ENCODE assay signal across 25 mouse cellular contexts in genomic region chr12:108858486-108858885, GRCm38 (mm10). TPM values are rescaled to one million over a fixed set of nuclear protein-coding genes. Genes with fewer than 3 reads are reported as not detected.
DNase-seq lines count a peak whose midpoint lies in the region; ATAC-seq and TF ChIP-seq lines count a peak whose summit lies in the region.
"Had no signal": no experiment of that assay in that cellular context is flagged by ENCODE, and none has a peak within 500 bp of the region (broad histone marks: within the 10 kb centered on the region; RNA-seq: fewer than 3 reads in every experiment).

No protein-coding gene starts in this region.

- H3K9me3 ChIP-seq in lung, embryonic 16.5 days (ENCODE audit: control insufficient read depth, low read length) = no peaks in the 10 kb centered on the region
- no peaks in the 10 kb centered on the region for H3K9me3 ChIP-seq in liver, embryonic 12.5 days (replicated peaks)
- H3K9me3 ChIP-seq: embryonic facial prominence, embryonic 12.5 days; heart, embryonic 10.5 days; limb, embryonic 10.5 days; megakaryocyte, embryonic 14.5 days; midbrain, embryonic 13.5 days had no signal

- no peak overlapping the region; the same call in 1 of the 2 replicates for H3K9ac ChIP-seq in lung, embryonic 16.5 days (ENCODE audit: low read length)
- H3K9ac ChIP-seq in liver, embryonic 12.5 days = no peak overlapping the region
- H3K9ac ChIP-seq: embryonic facial prominence, embryonic 12.5 days; hindbrain, embryonic 14.5 days; liver, embryonic 14.5 days; midbrain, embryonic 13.5 days had no signal

- TF ChIP-seq CTCF in gastrocnemius, adult 2 months (IDR thresholded peaks at IDR 0.05) = no peak

- H3K27ac ChIP-seq in gastrocnemius, adult 2 months = 0 out of 2 replicates have a peak overlapping the region, but pooled peaks have one; percentile 20
- H3K27ac ChIP-seq in lung, embryonic 16.5 days (ENCODE audit: low read length) = peak overlapping the region; percentile 58
- no peak overlapping the region for H3K27ac ChIP-seq in liver, embryonic 12.5 days
- H3K27ac ChIP-seq: embryonic facial prominence, embryonic 12.5 days; heart, embryonic 10.5 days; hindbrain, embryonic 14.5 days; kidney, postnatal 0 days; limb, embryonic 10.5 days; liver, embryonic 14.5 days; midbrain, embryonic 13.5 days had no signal

- no peak for ATAC-seq in lung, embryonic 16.5 days (ENCODE audit: low read depth)
- ATAC-seq in liver, embryonic 12.5 days = peak; percentile 45; the same call in 1 of the 2 replicates
- ATAC-seq: CD4-positive, CD25-positive, alpha-beta regulatory T cell, adult 4 months; inflammation-experienced regulatory T-cells, adult 6 months; midbrain, embryonic 13.5 days; Patski had no signal

- H3K4me3 ChIP-seq in gastrocnemius, adult 2 months = no peak overlapping the region
- no peak overlapping the region for H3K4me3 ChIP-seq in lung, embryonic 16.5 days (ENCODE audit: low read length)
- no peak overlapping the region for H3K4me3 ChIP-seq in liver, embryonic 12.5 days
- H3K4me3 ChIP-seq: embryonic facial prominence, embryonic 12.5 days; heart, embryonic 10.5 days; limb, embryonic 10.5 days; megakaryocyte, embryonic 14.5 days; midbrain, embryonic 13.5 days had no signal

- H3K4me2 ChIP-seq in lung, embryonic 16.5 days (ENCODE audit: low read depth, low read length) = no peak overlapping the region
- H3K4me2 ChIP-seq in liver, embryonic 12.5 days = no peak overlapping the region
- H3K4me2 ChIP-seq: embryonic facial prominence, embryonic 12.5 days; hindbrain, embryonic 14.5 days; midbrain, embryonic 13.5 days had no signal

- H3K27me3 ChIP-seq in lung, embryonic 16.5 days (ENCODE audit: control insufficient read depth, insufficient read depth, low read depth, low read length) = no peaks in the 10 kb centered on the region
- H3K27me3 ChIP-seq in liver, embryonic 12.5 days (replicated peaks) = no peaks in the 10 kb centered on the region
- H3K27me3 ChIP-seq: embryonic facial prominence, embryonic 12.5 days; midbrain, embryonic 13.5 days; Patski had no signal

- WGBS in lung, embryonic 16.5 days = 78% methylated on average over 5 of the region's 5 CpGs
- 62% methylated on average over 5 of the region's 5 CpGs for WGBS in liver, embryonic 12.5 days (ENCODE audit: insufficient replicate concordance)

- H3K4me1 ChIP-seq in lung, embryonic 16.5 days (replicated peaks; ENCODE audit: control insufficient read depth, insufficient read depth, low read length) = peaks cover 9% of the 10 kb centered on the region
- H3K4me1 ChIP-seq in liver, embryonic 12.5 days = peaks cover 12% of the 10 kb centered on the region
- H3K4me1 ChIP-seq: limb, embryonic 10.5 days; midbrain, embryonic 13.5 days had no signal

- peaks cover 10% of the 10 kb centered on the region for H3K36me3 ChIP-seq in lung, embryonic 16.5 days (ENCODE audit: control insufficient read depth, insufficient read depth, low read length)
- peaks cover 48% of the 10 kb centered on the region for H3K36me3 ChIP-seq in liver, embryonic 12.5 days

- intact Hi-C loops in gastrocnemius, adult 2 months (cut with DNase I) = no loop called here
- intact Hi-C loops in gastrocnemius, postnatal 36 days (cut with DNase I) = no loop called here

- DNase-seq in gastrocnemius, adult 2 months = no peak
- no peak for DNase-seq in gastrocnemius, postnatal 36 days
- DNase-seq in lung, postnatal 4 days = no peak
- DNase-seq in MN1 (ENCODE audit: low spot score) = no peak
- no peak for DNase-seq in cerebellum, postnatal 4 days (ENCODE audit: low spot score in 2 of 2)
- DNase-seq: cerebellum, adult 11-12 months; cerebellum, postnatal 10 days; heart, postnatal 4 days; lung, postnatal 10 days; spleen, adult 18-20 months; thymus, adult 2 months; thymus, postnatal 4 days had no signal

RNA-seq across cellular contexts. Expression of gene Slc25a47, which starts 22.6 kb away (rescaled TPM):
- total RNA-seq in gastrocnemius, adult 2 months (2021) = 1 to 10 TPM; 7.7 to 8.8 TPM
- total RNA-seq in gastrocnemius, postnatal 36 days (2021) = 1 to 10 TPM; 4.9 to 6.8 TPM
- 9.3 and 9.5 TPM in 2 replicates for polyA plus RNA-seq in lung, embryonic 16.5 days (2015; fragmentation: Nextera tagmentation; extraction: Ambion mirVana)
- 2.4 and 2.7 TPM in 2 replicates for polyA plus RNA-seq in liver, embryonic 12.5 days (2016; fragmentation: Nextera tagmentation; extraction: Ambion mirVana)

RNA-seq across cellular contexts. Expression of gene Slc25a29, which starts 22.8 kb away (rescaled TPM):
- total RNA-seq in gastrocnemius, adult 2 months (2021) = 10 to 100 TPM; 11.9 to 12.1 TPM
- 1 to 10 TPM; 7.3 to 9.2 TPM for total RNA-seq in gastrocnemius, postnatal 36 days (2021)
- polyA plus RNA-seq in lung, embryonic 16.5 days (2015; fragmentation: Nextera tagmentation; extraction: Ambion mirVana) = 7.5 and 7.8 TPM in 2 replicates
- polyA plus RNA-seq in liver, embryonic 12.5 days (2016; fragmentation: Nextera tagmentation; extraction: Ambion mirVana) = 1.6 and 1.8 TPM in 2 replicates

RNA-seq across cellular contexts. Expression of gene Wdr25, which starts 34.9 kb away (rescaled TPM):
- total RNA-seq in gastrocnemius, adult 2 months (2021) = 1 to 10 TPM; 2.5 to 5.3 TPM
- 1 to 10 TPM; 4.6 to 5.1 TPM for total RNA-seq in gastrocnemius, postnatal 36 days (2021)
- 7.7 and 10.9 TPM in 2 replicates for polyA plus RNA-seq in lung, embryonic 16.5 days (2015; fragmentation: Nextera tagmentation; extraction: Ambion mirVana)
- polyA plus RNA-seq in liver, embryonic 12.5 days (2016; fragmentation: Nextera tagmentation; extraction: Ambion mirVana) = 5.2 and 5.3 TPM in 2 replicates

RNA-seq across cellular contexts. Expression of gene Wars, which starts 35.5 kb away (rescaled TPM):
- 10 to 100 TPM; 28.4 to 29.1 TPM for total RNA-seq in gastrocnemius, adult 2 months (2021)
- 10 to 100 TPM; 23.8 to 26.2 TPM for total RNA-seq in gastrocnemius, postnatal 36 days (2021)
- polyA plus RNA-seq in lung, embryonic 16.5 days (2015; fragmentation: Nextera tagmentation; extraction: Ambion mirVana) = 77.0 and 77.8 TPM in 2 replicates
- polyA plus RNA-seq in liver, embryonic 12.5 days (2016; fragmentation: Nextera tagmentation; extraction: Ambion mirVana) = 58.8 and 61.7 TPM in 2 replicates
